Mouse (Mus musculus) right cerebral cortex, adult 18-20 months (tissue): Measurements from ENCODE around the gene Smg6.

Experiments
- DNase-seq: peaks from one replicate; pipeline ENCODE4 v3.0.0; 2022; ENCODE audit warnings: mixed read lengths

Gene Smg6

DNA sequence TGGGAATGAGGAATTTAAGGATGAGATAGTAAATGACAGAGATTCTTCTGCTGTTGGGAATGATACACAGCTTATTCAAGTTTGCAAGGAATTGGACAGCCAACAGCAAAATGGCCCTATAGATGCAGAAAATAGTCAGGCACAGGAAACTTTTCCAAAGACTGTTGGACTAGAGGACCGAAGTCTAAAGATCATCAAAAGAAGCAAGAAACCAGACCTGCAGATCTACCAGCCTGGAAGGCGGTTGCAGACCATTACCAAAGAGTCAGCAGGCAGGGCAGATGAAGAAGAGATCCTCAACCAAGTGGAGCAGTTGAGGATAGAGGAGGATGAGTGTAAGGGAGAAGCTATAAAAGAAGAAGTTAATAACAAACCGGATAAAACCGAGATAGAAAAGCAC lies 3.5 kb downstream of the Smg6 start:
- DNase-seq = no peak

DNA sequence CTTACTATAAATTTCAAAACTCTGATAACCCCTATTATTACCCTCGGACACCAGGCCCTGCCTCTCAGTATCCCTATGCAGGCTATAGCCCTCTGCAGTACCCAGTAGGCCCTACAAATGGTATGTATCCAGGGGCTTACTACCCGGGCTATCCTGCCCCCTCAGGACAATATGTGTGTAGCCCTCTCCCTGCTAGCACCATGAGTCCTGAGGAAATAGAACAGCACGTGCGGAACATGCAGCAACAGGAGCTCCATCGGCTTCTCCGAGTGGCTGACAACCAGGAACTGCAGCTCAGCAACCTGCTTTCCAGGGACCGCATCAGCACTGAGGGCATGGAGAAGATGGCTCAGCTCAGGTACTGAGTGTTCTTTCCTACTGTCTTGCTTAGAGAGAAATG lies 4.8 kb downstream of the Smg6 start:
- DNase-seq = no peak

DNA sequence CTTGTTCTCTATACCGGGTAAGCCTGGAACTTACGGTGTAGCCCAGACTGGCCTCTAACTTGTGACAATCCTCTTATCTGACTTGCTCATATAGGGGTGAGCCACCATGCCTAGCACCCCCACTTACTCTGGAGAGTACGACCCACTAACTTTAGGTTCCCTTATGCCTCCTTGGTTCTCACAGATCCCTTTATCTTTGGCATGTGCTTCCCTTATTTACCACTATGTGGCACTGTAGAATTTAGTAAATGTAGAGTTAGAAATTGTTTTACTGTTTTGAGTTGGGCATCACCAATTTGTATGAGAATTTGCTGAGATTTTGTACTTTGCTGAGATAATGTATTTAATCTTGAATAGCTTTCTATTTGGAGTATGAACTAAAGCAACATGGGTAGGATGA lies 20.7 kb downstream of the Smg6 start:
- no peak for DNase-seq

- DNase-seq = no peak
Observed at GRCm38 (mm10) chr11:74954901-74955300, 29.3 kb downstream of the Smg6 start.

GRCm38 (mm10) chr11:74956006-74956405 lies 30.4 kb downstream of the Smg6 start:
- DNase-seq = no peak

DNA sequence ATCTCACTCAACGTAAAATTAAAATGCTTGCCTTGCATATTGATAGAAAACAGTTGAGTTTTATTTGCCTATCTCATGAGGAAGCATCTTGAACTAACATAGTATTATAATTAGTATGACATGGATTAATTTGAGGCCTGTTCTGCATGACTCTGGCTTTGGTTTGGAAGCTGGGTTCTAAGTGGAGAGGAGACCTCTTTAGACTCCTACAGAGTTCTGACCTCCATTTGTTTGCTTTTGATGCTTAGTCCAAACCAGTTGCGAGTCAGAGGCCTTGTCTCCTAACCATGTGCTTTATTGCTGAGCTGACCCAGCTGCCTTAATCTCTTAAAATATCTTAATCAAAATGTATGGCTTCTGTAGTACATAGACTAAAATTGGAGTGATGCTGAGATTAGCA lies 32.0 kb downstream of the Smg6 start:
- no peak for DNase-seq

DNA sequence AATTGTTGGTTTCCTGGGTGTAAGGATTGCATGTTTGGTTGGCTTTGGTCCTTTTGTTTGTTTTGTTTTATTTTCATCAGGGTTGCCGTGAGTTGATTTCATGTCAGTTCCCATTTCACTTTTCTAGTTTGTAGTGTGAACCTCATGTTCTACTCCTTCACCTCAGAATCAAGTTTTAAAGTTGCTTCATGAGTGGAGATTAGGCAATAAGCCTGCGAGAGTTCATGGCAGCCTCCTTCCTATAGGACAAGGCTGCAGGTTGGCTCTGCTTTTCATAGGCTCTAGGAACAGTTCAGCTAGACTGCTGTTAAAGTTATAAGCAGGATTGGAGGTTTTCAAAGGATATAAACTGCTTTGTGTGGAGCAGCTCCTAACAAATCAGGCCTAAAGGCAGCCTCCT lies 33.9 kb downstream of the Smg6 start:
- no peak for DNase-seq

DNA sequence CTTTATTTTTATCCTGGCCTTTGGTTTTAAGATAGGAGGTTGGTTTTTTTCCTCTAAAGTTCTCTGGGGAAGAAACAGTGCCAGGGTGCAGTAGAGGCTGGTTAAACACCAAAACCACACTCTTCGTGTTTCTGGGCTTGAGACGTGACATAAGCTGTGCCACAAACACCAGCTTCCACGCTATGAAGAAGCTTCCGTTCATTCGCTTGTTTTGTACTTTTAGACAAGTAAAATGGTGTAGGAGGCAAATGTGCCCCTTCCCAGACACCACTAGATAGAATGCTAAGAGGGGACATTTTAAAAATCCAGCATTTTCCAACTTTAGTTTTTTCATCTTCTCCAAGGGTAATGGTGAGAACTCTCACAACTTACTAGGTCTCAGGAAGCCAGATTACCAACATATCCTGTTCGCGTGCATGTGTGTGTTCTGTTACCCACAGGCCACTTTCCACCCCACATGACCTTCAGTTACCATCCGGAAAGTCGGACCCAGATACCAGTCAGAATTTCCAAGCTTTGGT lies 34.5 kb downstream of the Smg6 start:
- DNase-seq = no peak

DNA sequence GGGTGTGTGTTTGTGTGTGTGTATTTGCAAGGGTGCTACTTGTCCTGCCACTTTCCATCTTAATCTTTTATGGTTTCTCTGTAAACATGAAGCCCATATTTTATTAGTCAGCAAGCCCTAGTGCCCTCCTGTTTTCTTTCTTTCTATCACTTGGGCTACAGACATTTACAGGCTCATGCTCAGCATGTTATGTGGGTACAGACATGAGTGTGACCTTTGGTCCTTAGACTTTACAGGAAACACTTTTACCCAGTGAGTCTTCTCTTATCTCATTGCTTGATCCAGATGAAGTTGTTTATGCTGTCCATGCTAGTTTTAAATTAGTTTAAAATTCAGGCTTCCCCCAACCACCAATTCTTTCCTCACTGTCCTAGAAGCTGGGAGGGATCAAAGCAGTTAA lies 36.3 kb downstream of the Smg6 start:
- no peak for DNase-seq

DNA sequence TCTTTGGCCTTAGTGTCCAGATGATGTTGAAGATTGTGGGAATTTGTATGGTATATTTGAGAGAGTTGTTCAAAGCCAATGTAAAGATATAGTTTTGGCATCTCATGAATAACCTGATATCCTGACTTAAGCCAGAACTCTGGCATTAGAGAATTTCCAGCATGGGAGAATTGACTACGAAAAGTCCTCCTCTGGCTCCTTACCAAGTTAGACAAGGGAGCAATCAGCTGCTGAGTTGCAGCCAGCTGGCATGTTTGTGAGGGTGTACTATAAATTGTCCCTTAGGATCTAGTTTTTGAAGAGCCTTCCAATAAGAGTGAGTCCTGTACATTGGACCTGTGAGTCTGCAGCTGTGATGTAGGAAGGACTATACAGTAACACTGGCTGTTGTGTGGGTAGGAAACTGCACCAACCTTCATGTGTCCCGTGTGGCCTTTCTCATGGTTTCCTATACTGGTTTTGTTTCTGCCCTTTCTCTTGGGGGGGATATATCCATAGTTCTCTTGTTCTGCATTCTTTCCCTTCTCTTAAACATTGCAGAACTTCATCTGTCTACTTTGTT lies 37.3 kb downstream of the Smg6 start:
- DNase-seq = peak; percentile 7

DNA sequence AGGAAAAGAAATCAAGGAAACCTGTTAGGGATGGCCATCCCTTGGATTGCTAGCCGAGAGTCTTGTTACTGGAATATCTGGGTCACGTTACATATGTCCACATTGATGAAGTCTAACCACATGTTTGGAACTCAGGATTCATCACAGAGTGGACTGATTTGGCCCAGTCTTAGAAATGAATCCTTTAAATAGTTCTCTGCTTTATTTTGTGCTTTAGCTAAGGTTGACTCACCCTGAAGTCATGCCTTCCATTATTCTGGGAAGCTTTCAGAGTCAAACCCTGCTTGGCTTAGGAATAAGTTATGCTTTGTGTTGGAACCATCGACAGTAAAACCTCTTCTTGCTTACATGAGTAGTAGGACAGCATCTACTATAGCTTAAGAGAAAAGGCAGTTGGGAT lies 39.9 kb downstream of the Smg6 start:
- no peak for DNase-seq

DNA sequence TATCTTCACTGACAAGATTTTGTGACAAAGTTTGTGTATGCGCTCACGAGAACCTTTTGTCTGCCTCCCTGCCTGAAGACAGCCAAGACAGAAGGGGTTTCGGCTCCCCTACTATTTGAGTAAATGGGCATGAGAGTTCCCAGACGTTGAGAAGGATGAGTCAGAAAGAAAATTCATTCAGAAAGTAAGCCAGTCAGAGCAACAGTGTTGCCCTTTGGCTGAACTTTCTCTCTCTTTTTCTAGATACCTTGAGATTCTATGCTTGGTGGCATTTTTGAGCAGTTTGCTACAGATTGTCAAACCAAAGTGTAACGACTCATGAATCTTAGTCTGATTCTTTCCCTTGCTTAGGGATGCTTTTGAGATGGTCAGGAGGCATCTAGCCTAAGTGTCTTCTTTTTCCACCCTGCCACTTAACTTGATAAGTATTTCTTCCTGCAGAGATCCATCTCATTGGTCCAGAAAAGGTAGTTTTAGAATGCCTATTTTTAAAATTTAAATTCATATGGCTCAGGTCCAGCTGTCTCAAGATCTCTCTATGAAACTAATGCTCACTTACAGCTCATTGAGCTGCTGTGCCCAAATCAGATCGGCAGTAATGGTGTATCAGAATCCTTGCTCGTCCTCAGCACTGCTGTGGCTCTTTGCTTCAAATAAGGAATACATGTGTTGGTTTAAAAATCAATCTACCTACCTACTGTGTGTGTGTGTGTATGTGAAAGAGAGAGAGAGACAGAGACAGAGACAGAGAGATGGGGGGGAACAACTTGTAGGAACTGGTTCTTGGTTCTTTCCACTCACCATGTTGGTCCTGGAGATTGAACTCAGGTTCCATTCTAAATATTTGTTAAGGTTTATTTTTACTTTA lies 47.9 kb downstream of the Smg6 start:
- DNase-seq = no peak

GRCm38 (mm10) chr11:74974615-74975014 lies 49.0 kb downstream of the Smg6 start:
- no peak for DNase-seq

GRCm38 (mm10) chr11:74976835-74977687 lies 51.4 kb downstream of the Smg6 start:
- DNase-seq = no peak

- DNase-seq = peak; percentile 65
Observed at GRCm38 (mm10) chr11:74981464-74981863, 55.8 kb downstream of the Smg6 start.

GRCm38 (mm10) chr11:74982241-74982640 lies 56.6 kb downstream of the Smg6 start:
- DNase-seq = no peak

- DNase-seq = no peak
Observed at GRCm38 (mm10) chr11:74988162-74988561, 62.5 kb downstream of the Smg6 start.

GRCm38 (mm10) chr11:74989047-74989446 lies 63.4 kb downstream of the Smg6 start:
- no peak for DNase-seq

DNA sequence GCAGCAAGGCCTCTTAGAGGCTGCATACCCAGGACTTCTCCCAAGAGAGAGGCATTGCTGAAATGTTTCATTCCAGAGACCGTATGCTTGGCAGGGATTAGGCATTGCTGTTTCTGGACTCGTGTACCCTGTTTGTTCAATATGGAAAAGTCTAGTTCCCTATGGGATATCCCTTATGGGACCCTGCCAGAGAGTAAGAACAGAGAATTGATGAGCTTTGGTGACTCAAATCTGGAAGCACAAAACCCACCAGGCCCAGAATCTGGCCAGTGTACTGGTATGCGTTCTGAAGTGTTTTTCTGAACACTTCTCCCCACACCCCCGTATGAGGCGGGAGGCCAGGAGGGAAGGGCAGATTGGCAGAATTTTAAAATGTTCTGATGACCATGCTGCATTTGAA lies 64.9 kb downstream of the Smg6 start:
- DNase-seq = no peak

- no peak for DNase-seq
Observed at GRCm38 (mm10) chr11:74991290-74991689, 65.7 kb downstream of the Smg6 start.

- DNase-seq = peak; percentile 82
Observed at GRCm38 (mm10) chr11:74992427-74992987, 66.9 kb downstream of the Smg6 start.

DNA sequence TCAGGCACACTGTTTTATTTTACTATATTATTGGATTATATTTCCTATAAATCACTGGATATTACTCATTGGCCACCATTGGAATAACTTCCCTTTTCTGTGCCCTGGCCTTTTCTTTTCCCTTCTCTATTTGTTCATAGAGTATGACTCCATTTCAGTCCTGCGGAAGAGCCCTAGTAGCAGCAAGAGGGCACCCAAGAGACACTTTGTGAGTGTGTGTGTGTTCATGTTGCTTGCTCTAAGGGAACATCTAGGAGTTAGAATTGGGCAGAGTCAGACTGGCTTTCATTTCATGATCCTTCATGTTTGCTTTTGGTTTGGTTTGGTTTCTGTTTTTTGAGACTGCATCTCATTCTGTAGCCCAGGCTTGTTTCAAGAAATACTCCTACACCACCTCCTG lies 68.5 kb downstream of the Smg6 start:
- no peak for DNase-seq

DNA sequence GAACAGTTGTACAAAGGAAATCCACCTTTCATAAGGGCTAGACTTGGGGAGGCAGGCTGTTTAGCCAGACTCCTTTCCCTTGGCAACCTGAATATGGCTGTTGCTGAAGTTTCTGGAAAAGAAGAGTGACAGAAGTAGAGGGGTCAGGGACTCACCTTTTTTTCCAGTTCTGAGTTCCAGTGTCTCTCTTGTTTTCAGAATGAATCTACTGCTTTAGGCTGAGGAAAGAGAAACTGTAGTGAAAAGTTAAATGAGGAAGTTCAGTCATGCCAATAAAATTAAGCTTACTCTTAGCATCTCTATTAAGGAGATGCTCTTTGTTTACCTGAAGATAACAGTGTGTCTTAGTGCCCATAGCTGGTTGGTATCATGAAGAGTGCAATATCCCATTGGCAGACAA lies 69.2 kb downstream of the Smg6 start:
- no peak for DNase-seq
